ENCODE assay signal across 8 mouse cellular contexts in genomic region chr16:17147391-17147929, GRCm38 (mm10). TPM values are rescaled to one million over a fixed set of nuclear protein-coding genes. Genes with fewer than 3 reads are reported as not detected.
DNase-seq lines count a peak whose midpoint lies in the region; ATAC-seq and TF ChIP-seq lines count a peak whose summit lies in the region.

No protein-coding gene starts in this region.

- TF ChIP-seq POLR2A in cerebellum, adult 2 months (IDR thresholded peaks at IDR 0.05; ENCODE audit: borderline replicate concordance, insufficient read depth, low read length): no peak
- no peak for TF ChIP-seq POLR2A in limb, embryonic 14.5 days (IDR thresholded peaks at IDR 0.05; ENCODE audit: borderline replicate concordance, extremely low read depth, insufficient read depth, insufficient read length)
- TF ChIP-seq POLR2A in thymus, adult 2 months (IDR thresholded peaks at IDR 0.05; ENCODE audit: control insufficient read depth, extremely low read depth, insufficient read depth, low read length, poor library complexity): no peak

- 1% methylated on average over 40 of the region's 41 CpGs for WGBS in cerebellum, adult 2 months
- WGBS in hindbrain, embryonic 14.5 days: 0% methylated on average over 40 of the region's 41 CpGs
- WGBS in limb, embryonic 14.5 days: 0% methylated on average over 41 of the region's 41 CpGs
- under 1% methylated on average over 41 of the region's 41 CpGs for WGBS in midbrain, embryonic 16.5 days
- 1% methylated on average over 41 of the region's 41 CpGs for WGBS in thymus, adult 2 months

- ATAC-seq in common myeloid progenitor, adult 5-6 weeks (replicated peaks; ENCODE audit: low read depth, poor library complexity, severe bottlenecking): 0 out of 2 replicates have a peak, but pooled peaks have one; percentile 10
- ATAC-seq in hindbrain, embryonic 14.5 days (ENCODE audit: low FRiP score): peak; percentile 52; the same call in 1 of the 2 replicates
- ATAC-seq in limb, embryonic 14.5 days (ENCODE audit: low FRiP score, low read depth): 0 out of 2 replicates have a peak, but pooled peaks have one; percentile 4
- ATAC-seq in midbrain, embryonic 16.5 days: peak; percentile 76

- peak overlapping the region; percentile 77 for H3K9ac ChIP-seq in hindbrain, embryonic 14.5 days
- H3K9ac ChIP-seq in limb, embryonic 14.5 days (ENCODE audit: low read depth, low read length, severe bottlenecking): peak overlapping the region; percentile 52
- peak overlapping the region; percentile 84 for H3K9ac ChIP-seq in midbrain, embryonic 16.5 days (ENCODE audit: low read depth, low read length)

- peak overlapping the region; percentile 96 for H3K4me2 ChIP-seq in hindbrain, embryonic 14.5 days (replicated peaks)
- H3K4me2 ChIP-seq in limb, embryonic 14.5 days (replicated peaks; ENCODE audit: low read depth, low read length, severe bottlenecking): peak overlapping the region; percentile 100
- H3K4me2 ChIP-seq in midbrain, embryonic 16.5 days (ENCODE audit: low read length): peak overlapping the region; percentile 91

- peaks cover 19% of the 10 kb centered on the region for H3K36me3 ChIP-seq in hindbrain, embryonic 14.5 days (replicated peaks; ENCODE audit: control insufficient read depth, insufficient read depth)
- H3K36me3 ChIP-seq in limb, embryonic 14.5 days (ENCODE audit: control insufficient read depth, insufficient read depth, low read length): peaks cover 17% of the 10 kb centered on the region
- H3K36me3 ChIP-seq in midbrain, embryonic 16.5 days (ENCODE audit: control insufficient read depth, insufficient read depth, low read length): peaks cover 7% of the 10 kb centered on the region; the same call in 1 of the 2 replicates
- H3K36me3 ChIP-seq in thymus, adult 2 months (ENCODE audit: control insufficient read depth, insufficient read depth, low read length): peaks cover 4% of the 10 kb centered on the region

- no peak overlapping the region for H3K27ac ChIP-seq in cerebellum, adult 2 months (ENCODE audit: insufficient read depth, low read length)
- H3K27ac ChIP-seq in hindbrain, embryonic 14.5 days: peak overlapping the region; percentile 74
- no peak overlapping the region for H3K27ac ChIP-seq in limb, embryonic 14.5 days (replicated peaks; ENCODE audit: low read depth, low read length)
- peak overlapping the region; percentile 78 for H3K27ac ChIP-seq in midbrain, embryonic 16.5 days (ENCODE audit: low read length)
- H3K27ac ChIP-seq in thymus, adult 2 months (ENCODE audit: control insufficient read depth, insufficient read depth, low read length): no peak overlapping the region

- peaks cover 5% of the 10 kb centered on the region; the same call in 1 of the 2 replicates for H3K4me1 ChIP-seq in cerebellum, adult 2 months (ENCODE audit: control insufficient read depth, insufficient read depth, low read length)
- peaks cover 10% of the 10 kb centered on the region for H3K4me1 ChIP-seq in hindbrain, embryonic 14.5 days (replicated peaks; ENCODE audit: control insufficient read depth, insufficient read depth, low read length)
- H3K4me1 ChIP-seq in limb, embryonic 14.5 days (ENCODE audit: control insufficient read depth, insufficient read depth, low read length): peaks cover 7% of the 10 kb centered on the region
- H3K4me1 ChIP-seq in midbrain, embryonic 16.5 days (ENCODE audit: control insufficient read depth, insufficient read depth, low read length): peaks cover 13% of the 10 kb centered on the region
- H3K4me1 ChIP-seq in thymus, adult 2 months (replicated peaks; ENCODE audit: control insufficient read depth, insufficient read depth, low read length): peaks cover 12% of the 10 kb centered on the region

- H3K27me3 ChIP-seq in cerebellum, adult 2 months (ENCODE audit: control insufficient read depth, insufficient read depth, low read length): no peaks in the 10 kb centered on the region
- no peaks in the 10 kb centered on the region for H3K27me3 ChIP-seq in hindbrain, embryonic 14.5 days (ENCODE audit: control insufficient read depth, insufficient read depth, low read length)
- H3K27me3 ChIP-seq in limb, embryonic 14.5 days (ENCODE audit: control insufficient read depth, insufficient read depth, low read length): 0 out of 2 replicates have a peak, but pooled peaks cover 7% of the 10 kb centered on the region
- no peaks in the 10 kb centered on the region for H3K27me3 ChIP-seq in midbrain, embryonic 16.5 days (ENCODE audit: control insufficient read depth, insufficient read depth, low read depth, low read length)
- H3K27me3 ChIP-seq in thymus, adult 2 months (ENCODE audit: control insufficient read depth, insufficient read depth, low read length): no peaks in the 10 kb centered on the region

- no peaks in the 10 kb centered on the region for H3K9me3 ChIP-seq in hindbrain, embryonic 14.5 days (ENCODE audit: control insufficient read depth, low read length)
- H3K9me3 ChIP-seq in limb, embryonic 14.5 days (ENCODE audit: control insufficient read depth, low read length): no peaks in the 10 kb centered on the region
- H3K9me3 ChIP-seq in midbrain, embryonic 16.5 days (replicated peaks; ENCODE audit: control insufficient read depth, low read length, poor library complexity, severe bottlenecking): no peaks in the 10 kb centered on the region

- H3K4me3 ChIP-seq in cerebellum, adult 2 months (replicated peaks; ENCODE audit: insufficient read depth, low read depth, low read length): peak overlapping the region; percentile 84
- H3K4me3 ChIP-seq in hindbrain, embryonic 14.5 days (replicated peaks; ENCODE audit: low read length): peak overlapping the region; percentile 68
- peak overlapping the region; percentile 60 for H3K4me3 ChIP-seq in limb, embryonic 14.5 days (replicated peaks; ENCODE audit: low read length)
- peak overlapping the region; percentile 73 for H3K4me3 ChIP-seq in midbrain, embryonic 16.5 days (ENCODE audit: low read depth, low read length)
- peak overlapping the region; percentile 49 for H3K4me3 ChIP-seq in thymus, adult 2 months (ENCODE audit: control insufficient read depth, insufficient read depth, low read length)

- no peak for TF ChIP-seq CTCF in cerebellum, adult 2 months (IDR thresholded peaks at IDR 0.05; ENCODE audit: borderline replicate concordance, insufficient read depth, low read depth, low read length)
- TF ChIP-seq CTCF in thymus, adult 2 months (IDR thresholded peaks at IDR 0.05; ENCODE audit: borderline replicate concordance, control insufficient read depth, extremely low read depth, insufficient read depth, low read length, poor library complexity): no peak

- peak in 1 of 2 experiments; percentile 30 for DNase-seq in cerebellum, adult 2 months
- DNase-seq in cerebellum, adult 9-10 months: no peak
- DNase-seq in B cell, adult 2 months: peak; percentile 42 to 45
- peak; percentile 49 for DNase-seq in hindbrain, embryonic 14.5 days (ENCODE audit: low spot score)
- DNase-seq in limb, embryonic 14.5 days (ENCODE audit: low spot score): no peak
- peak; percentile 26 for DNase-seq in thymus, adult 2 months

RNA-seq across cellular contexts. Expression of gene Ccdc116, which starts 0.4 kb away (rescaled TPM):
- 1.5 TPM in 2 replicates for polyA plus RNA-seq in cerebellum, adult 2 months (2012; rRNA removed)
- 1.6 and 4.5 TPM in 2 replicates for total RNA-seq in common myeloid progenitor, adult 5-6 weeks (2017)
- polyA plus RNA-seq in hindbrain, embryonic 14.5 days (2014; fragmentation: Nextera tagmentation; extraction: Ambion mirVana): 3.6 and 3.7 TPM in 2 replicates
- polyA plus RNA-seq in limb, embryonic 14.5 days (2012; rRNA removed): 2.7 and 3.5 TPM in 2 replicates
- polyA plus RNA-seq in limb, embryonic 14.5 days (2014; fragmentation: Nextera tagmentation; extraction: Ambion mirVana): 0.54 and 0.94 TPM in 2 replicates
- 3.3 and 4.4 TPM in 2 replicates for polyA plus RNA-seq in midbrain, embryonic 16.5 days (2015; fragmentation: Nextera tagmentation; extraction: Ambion mirVana)
- 3.5 and 3.7 TPM in 2 replicates for polyA plus RNA-seq in thymus, adult 2 months (2012; rRNA removed)

RNA-seq across cellular contexts. Expression of gene Ydjc, which starts 3.0 kb away (rescaled TPM):
- polyA plus RNA-seq in cerebellum, adult 2 months (2012; rRNA removed): 13.8 and 15.3 TPM in 2 replicates
- 14.3 and 25.8 TPM in 2 replicates for total RNA-seq in common myeloid progenitor, adult 5-6 weeks (2017)
- 47.5 and 49.2 TPM in 2 replicates for polyA plus RNA-seq in hindbrain, embryonic 14.5 days (2014; fragmentation: Nextera tagmentation; extraction: Ambion mirVana)
- polyA plus RNA-seq in limb, embryonic 14.5 days (2012; rRNA removed): 14.1 and 15.5 TPM in 2 replicates
- 9.0 and 11.8 TPM in 2 replicates for polyA plus RNA-seq in limb, embryonic 14.5 days (2014; fragmentation: Nextera tagmentation; extraction: Ambion mirVana)
- polyA plus RNA-seq in midbrain, embryonic 16.5 days (2015; fragmentation: Nextera tagmentation; extraction: Ambion mirVana): 42.0 and 51.3 TPM in 2 replicates
- 19.3 and 21.4 TPM in 2 replicates for polyA plus RNA-seq in thymus, adult 2 months (2012; rRNA removed)

RNA-seq across cellular contexts. Expression of gene Sdf2l1, which starts 15.3 kb away (rescaled TPM):
- polyA plus RNA-seq in cerebellum, adult 2 months (2012; rRNA removed): 20.4 and 21.5 TPM in 2 replicates
- total RNA-seq in common myeloid progenitor, adult 5-6 weeks (2017): 47.0 and 52.7 TPM in 2 replicates
- 24.5 and 25.9 TPM in 2 replicates for polyA plus RNA-seq in hindbrain, embryonic 14.5 days (2014; fragmentation: Nextera tagmentation; extraction: Ambion mirVana)
- polyA plus RNA-seq in limb, embryonic 14.5 days (2012; rRNA removed): 34.8 and 35.8 TPM in 2 replicates
- polyA plus RNA-seq in limb, embryonic 14.5 days (2014; fragmentation: Nextera tagmentation; extraction: Ambion mirVana): 32.2 and 38.8 TPM in 2 replicates
- polyA plus RNA-seq in midbrain, embryonic 16.5 days (2015; fragmentation: Nextera tagmentation; extraction: Ambion mirVana): 26.3 and 26.6 TPM in 2 replicates
- 60.3 and 69.8 TPM in 2 replicates for polyA plus RNA-seq in thymus, adult 2 months (2012; rRNA removed)

RNA-seq across cellular contexts. Expression of gene 2610318N02Rik, which starts 22.5 kb away (rescaled TPM):
- polyA plus RNA-seq in cerebellum, adult 2 months (2012; rRNA removed): 0.81 and 1.2 TPM in 2 replicates
- 18.6 and 19.7 TPM in 2 replicates for total RNA-seq in common myeloid progenitor, adult 5-6 weeks (2017)
- polyA plus RNA-seq in hindbrain, embryonic 14.5 days (2014; fragmentation: Nextera tagmentation; extraction: Ambion mirVana): 11.8 and 11.9 TPM in 2 replicates
- 52.6 and 70.6 TPM in 2 replicates for polyA plus RNA-seq in limb, embryonic 14.5 days (2012; rRNA removed)
- 26.3 and 26.4 TPM in 2 replicates for polyA plus RNA-seq in limb, embryonic 14.5 days (2014; fragmentation: Nextera tagmentation; extraction: Ambion mirVana)
- polyA plus RNA-seq in midbrain, embryonic 16.5 days (2015; fragmentation: Nextera tagmentation; extraction: Ambion mirVana): 10.0 and 14.9 TPM in 2 replicates
- 105 and 118 TPM in 2 replicates for polyA plus RNA-seq in thymus, adult 2 months (2012; rRNA removed)

RNA-seq across cellular contexts. Expression of gene Ppil2, which starts 36.4 kb away (rescaled TPM):
- 108 and 111 TPM in 2 replicates for polyA plus RNA-seq in cerebellum, adult 2 months (2012; rRNA removed)
- total RNA-seq in common myeloid progenitor, adult 5-6 weeks (2017): 76.0 and 90.0 TPM in 2 replicates
- polyA plus RNA-seq in hindbrain, embryonic 14.5 days (2014; fragmentation: Nextera tagmentation; extraction: Ambion mirVana): 128 and 136 TPM in 2 replicates
- polyA plus RNA-seq in limb, embryonic 14.5 days (2012; rRNA removed): 126 and 131 TPM in 2 replicates
- polyA plus RNA-seq in limb, embryonic 14.5 days (2014; fragmentation: Nextera tagmentation; extraction: Ambion mirVana): 116 and 133 TPM in 2 replicates
- polyA plus RNA-seq in midbrain, embryonic 16.5 days (2015; fragmentation: Nextera tagmentation; extraction: Ambion mirVana): 147 and 153 TPM in 2 replicates
- 163 and 176 TPM in 2 replicates for polyA plus RNA-seq in thymus, adult 2 months (2012; rRNA removed)

Comparison
In these comparisons a context has a peak if more than half of its experiments do, and no peak if none do; other contexts are left out.
1. DNase-seq: peak in B cell, adult 2 months (2 of 2), hindbrain, embryonic 14.5 days (single experiment) and thymus, adult 2 months (single experiment); none in cerebellum, adult 9-10 months (single experiment) and limb, embryonic 14.5 days (single experiment).
2. H3K27ac ChIP-seq: peak in hindbrain, embryonic 14.5 days (single experiment) and midbrain, embryonic 16.5 days (single experiment); none in cerebellum, adult 2 months (single experiment), limb, embryonic 14.5 days (single experiment) and thymus, adult 2 months (single experiment).
3. ATAC-seq: peak in every context shown above with its lines; median percentile 76 in midbrain, embryonic 16.5 days; 52 in hindbrain, embryonic 14.5 days; 10 in common myeloid progenitor, adult 5-6 weeks; 4 in limb, embryonic 14.5 days.
4. Peak in every context shown above with its lines, with median percentiles within 50 percentile points of each other: H3K4me3 ChIP-seq, H3K4me2 ChIP-seq and H3K9ac ChIP-seq.